Mouse (Mus musculus): ENCODE results near the gene Rlbp1. TPM values are rescaled to one million over a fixed set of nuclear protein-coding genes. Genes with fewer than 3 reads are reported as not detected.

Rlbp1 gene
- polyA plus RNA-seq, 1 experiment from 2014 or later: 0.31 TPM

GRCm38 (mm10) chr7:79345902-79346301, 40.9 kb downstream of the Rlbp1 start:
- Histone ChIP-seq H3K27ac (no peak overlapping the region), H3K27me3 (ENCODE audit: insufficient read depth, poor library complexity, severe bottlenecking) (0 out of 2 replicates have a peak, but pooled peaks cover 5% of the 10 kb centered on the region), H3K4me1 (0 out of 2 replicates have a peak, but pooled peaks cover 5% of the 10 kb centered on the region), H3K4me3 (no peak overlapping the region), H3K9me3 (no peaks in the 10 kb centered on the region), H3K36me3 (peaks cover 31% of the 10 kb centered on the region)
- DNase-seq (ENCODE audit: low spot score): no peak
- 48% methylated on average over 4 of the region's 4 CpGs for WGBS

DNA sequence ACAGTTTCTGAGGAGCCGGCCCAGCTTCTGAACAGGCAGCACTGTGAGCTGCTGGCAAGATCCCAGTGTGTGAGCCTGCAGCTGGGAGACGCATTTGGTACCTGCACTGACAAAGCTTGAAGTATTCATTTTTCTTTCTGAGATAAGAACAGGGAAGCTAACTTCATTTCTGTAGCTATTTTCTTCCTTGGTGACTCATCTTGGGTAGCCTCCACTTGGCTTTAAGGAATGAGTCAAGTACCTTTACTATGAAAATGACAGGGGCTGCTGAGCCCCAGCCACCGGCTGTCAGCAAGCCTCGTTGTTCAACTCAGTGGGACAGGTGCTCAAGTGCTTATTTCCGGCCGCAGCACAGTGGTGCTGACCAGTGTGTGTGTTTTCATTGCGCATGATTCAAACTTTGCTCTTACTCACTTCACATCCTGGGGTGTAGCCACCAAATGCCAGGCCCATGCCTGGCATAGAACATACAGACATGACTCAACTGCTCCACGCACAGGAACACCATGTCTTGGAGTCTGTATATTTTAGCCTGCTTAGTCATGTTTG, 50.4 kb downstream of the Rlbp1 start:
- no peak overlapping the region for H3K4me3 ChIP-seq
- WGBS: 77% methylated on average over 8 of the region's 8 CpGs
- H3K36me3 ChIP-seq: no peaks in the 10 kb centered on the region
- H3K27me3 ChIP-seq (ENCODE audit: insufficient read depth, poor library complexity, severe bottlenecking): no peaks in the 10 kb centered on the region
- H3K9me3 ChIP-seq: no peaks in the 10 kb centered on the region
- no peaks in the 10 kb centered on the region for H3K4me1 ChIP-seq
- no peak overlapping the region for H3K27ac ChIP-seq
- DNase-seq (ENCODE audit: low spot score): no peak

DNA sequence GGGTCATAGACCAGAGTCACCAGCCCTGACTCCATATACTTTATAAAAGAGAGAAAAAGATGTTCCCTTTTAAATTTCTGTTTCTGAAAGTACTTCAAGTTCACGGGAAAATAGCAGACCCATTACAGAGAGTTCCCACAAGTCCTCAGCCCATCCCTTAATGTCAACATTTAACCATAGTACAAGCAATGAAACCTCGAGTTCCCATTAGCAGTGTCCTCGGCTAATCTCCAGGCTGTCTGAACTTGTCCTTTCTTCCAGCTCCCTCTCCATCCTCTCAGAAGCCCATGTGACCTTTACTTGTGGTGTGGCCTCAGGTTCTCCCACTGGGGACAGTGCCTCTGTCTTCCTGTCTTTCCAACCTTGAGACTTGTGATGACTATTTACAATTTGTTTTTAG, 53.4 kb downstream of the Rlbp1 start:
- peaks cover 2% of the 10 kb centered on the region; the same call in 1 of the 2 replicates for H3K4me1 ChIP-seq
- H3K4me3 ChIP-seq: no peak overlapping the region
- WGBS: 71% methylated on average over 3 of the region's 3 CpGs
- no peak overlapping the region for H3K27ac ChIP-seq
- H3K36me3 ChIP-seq: peaks cover 14% of the 10 kb centered on the region
- H3K9me3 ChIP-seq: no peaks in the 10 kb centered on the region
- no peaks in the 10 kb centered on the region for H3K27me3 ChIP-seq (ENCODE audit: insufficient read depth, poor library complexity, severe bottlenecking)
- DNase-seq (ENCODE audit: low spot score): no peak

DNA sequence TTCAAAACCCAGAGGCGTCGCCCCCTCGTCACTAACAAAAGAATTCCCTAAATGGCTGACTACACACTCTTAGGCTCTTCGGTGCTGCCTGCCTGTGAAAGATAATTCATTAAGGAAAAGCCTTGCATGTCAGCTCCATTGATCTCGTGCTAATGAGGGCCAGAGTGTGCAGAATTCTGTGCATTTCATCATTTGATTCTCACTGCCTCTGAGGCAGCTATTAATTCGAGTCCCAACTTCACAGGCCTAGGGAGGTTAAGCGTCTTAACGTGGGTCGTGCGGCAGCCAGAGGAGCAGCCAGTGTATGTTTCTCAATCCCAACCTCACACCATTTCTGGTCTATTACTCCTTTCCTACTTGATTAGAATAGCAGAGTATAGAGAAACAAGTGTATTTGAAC, 55.7 kb downstream of the Rlbp1 start:
- H3K4me3 ChIP-seq: no peak overlapping the region
- peaks cover 22% of the 10 kb centered on the region for H3K36me3 ChIP-seq
- peaks cover 5% of the 10 kb centered on the region; the same call in 1 of the 2 replicates for H3K4me1 ChIP-seq
- H3K27ac ChIP-seq: no peak overlapping the region
- no peaks in the 10 kb centered on the region for H3K27me3 ChIP-seq (ENCODE audit: insufficient read depth, poor library complexity, severe bottlenecking)
- H3K9me3 ChIP-seq: no peaks in the 10 kb centered on the region
- no peak for DNase-seq (ENCODE audit: low spot score)
- WGBS: 87% methylated on average over 10 of the region's 10 CpGs

DNA sequence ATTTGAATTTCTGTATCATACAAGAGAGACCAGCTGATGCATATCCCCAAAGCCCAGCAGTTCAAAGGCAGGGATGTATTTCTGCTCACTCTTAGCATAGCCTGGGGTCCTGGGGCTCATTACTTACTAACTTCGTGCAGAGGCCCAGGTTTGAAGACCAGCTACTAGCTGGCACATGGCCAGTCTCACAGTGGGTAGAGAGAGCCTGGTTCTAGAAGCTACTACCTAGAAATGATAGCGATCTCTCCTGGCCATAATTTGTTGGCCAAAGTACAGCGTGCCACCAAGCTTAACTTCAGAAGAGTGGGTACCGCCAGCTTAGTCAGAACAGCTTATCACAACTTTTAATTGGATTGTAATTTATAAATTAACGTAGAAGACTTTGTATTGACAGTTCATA, 58.1 kb downstream of the Rlbp1 start:
- 88% methylated on average over 5 of the region's 5 CpGs for WGBS
- DNase-seq (ENCODE audit: low spot score): no peak
- no peaks in the 10 kb centered on the region for H3K9me3 ChIP-seq
- no peak overlapping the region for H3K4me3 ChIP-seq
- no peak overlapping the region for H3K27ac ChIP-seq
- peaks cover 44% of the 10 kb centered on the region for H3K36me3 ChIP-seq
- H3K4me1 ChIP-seq: peaks cover 5% of the 10 kb centered on the region; the same call in 1 of the 2 replicates
- no peaks in the 10 kb centered on the region for H3K27me3 ChIP-seq (ENCODE audit: insufficient read depth, poor library complexity, severe bottlenecking)

Other genes with a start within 250 kb of the Rlbp1 start
- gene Mfge8, start 238.0 kb downstream of the Rlbp1 start, polyA plus RNA-seq (2016; fragmentation: Nextera tagmentation; extraction: Ambion mirVana): 219 and 275 TPM in 2 replicates
- 4.7 and 5.4 TPM in 2 replicates for gene Abhd2, start 113.8 kb downstream of the Rlbp1 start, polyA plus RNA-seq (2016; fragmentation: Nextera tagmentation; extraction: Ambion mirVana)
- gene Fanci, start 4.9 kb upstream of the Rlbp1 start, polyA plus RNA-seq (2016; fragmentation: Nextera tagmentation; extraction: Ambion mirVana): 15.8 and 16.1 TPM in 2 replicates
- 33.2 and 43.3 TPM in 2 replicates for gene Polg, start 79.3 kb upstream of the Rlbp1 start, polyA plus RNA-seq (2016; fragmentation: Nextera tagmentation; extraction: Ambion mirVana)
- gene Rhcg, start 230.6 kb upstream of the Rlbp1 start, polyA plus RNA-seq (2016; fragmentation: Nextera tagmentation; extraction: Ambion mirVana): not detected in 2 replicates